Mouse (Mus musculus) cortical plate, adult 2 months (tissue): Measurements from ENCODE around the gene Atp2b1.

Source experiments
- CTCF ChIP-seq: fragments of 200-500 bp; IDR thresholded peaks from 2 replicates; pipeline ENCODE4 v1.5.1; 2011; ENCODE audit warnings: mild to moderate bottlenecking, control low read depth, low read length; ENCODE audit not compliant: insufficient read depth; ENCODE audit errors: extremely low read depth
- POLR2A ChIP-seq: fragments of 200-500 bp; IDR thresholded peaks from 2 replicates; pipeline ENCODE4 v1.6.1; 2011; ENCODE audit warnings: mild to moderate bottlenecking, low read length, control low read depth; ENCODE audit not compliant: insufficient read depth; ENCODE audit errors: extremely low read depth

DNA sequence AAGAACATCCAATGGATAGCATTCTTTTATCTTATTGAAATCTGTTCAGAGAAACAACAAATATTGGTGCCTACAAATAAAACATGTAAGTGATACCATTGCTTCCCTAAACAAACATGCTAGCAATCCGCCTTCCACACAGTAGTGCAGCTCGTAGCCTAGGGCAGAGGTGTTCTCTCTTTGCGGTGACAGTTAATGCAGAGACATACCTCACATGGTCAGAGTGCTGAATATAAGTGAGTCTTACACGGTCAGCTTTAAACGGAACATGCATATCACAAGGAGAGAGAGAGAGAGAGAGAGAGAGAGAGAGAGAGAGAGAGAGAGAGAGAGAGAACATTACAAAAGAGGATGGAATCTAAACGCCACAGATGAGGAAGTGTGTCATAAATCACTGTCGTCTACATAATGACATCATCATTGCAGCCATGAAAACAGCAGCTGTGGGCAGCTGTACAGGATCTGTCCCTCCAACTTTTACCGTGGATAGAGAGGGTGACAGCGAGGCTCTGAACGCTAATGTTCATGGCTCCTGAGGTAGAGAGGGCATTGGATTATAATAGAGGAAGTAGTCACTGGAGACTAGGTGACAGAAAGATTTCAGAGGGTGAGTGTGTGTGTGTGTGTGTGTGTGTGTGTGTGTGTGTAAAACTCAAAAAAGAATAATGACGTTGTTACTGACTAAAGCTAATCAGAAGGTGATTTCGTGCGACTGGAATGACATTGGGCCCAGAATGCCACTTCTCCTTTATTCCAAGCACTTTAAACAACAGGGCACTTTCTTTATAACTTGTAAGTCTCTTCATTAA lies 52.4 kb downstream of the Atp2b1 start:
- TF ChIP-seq CTCF: no peak
- TF ChIP-seq POLR2A: no peak
